Mouse (Mus musculus): Measurements from ENCODE around the gene Aff1. TPM values are rescaled to one million over a fixed set of nuclear protein-coding genes. Genes with fewer than 3 reads are reported as not detected.
A peak's percentile ranks its signal among the peaks of the same experiment; 100 is the strongest.

Gene Aff1
- total RNA-seq, 2 experiments from 2014 or later = 34.1 to 86.8 TPM

GRCm38 (mm10) chr5:103770447-103771222 lies 78.5 kb downstream of the Aff1 start:
- ATAC-seq (replicated peaks; ENCODE audit: poor library complexity) = peak; percentile 13; the same call in 1 of the 2 replicates

DNA sequence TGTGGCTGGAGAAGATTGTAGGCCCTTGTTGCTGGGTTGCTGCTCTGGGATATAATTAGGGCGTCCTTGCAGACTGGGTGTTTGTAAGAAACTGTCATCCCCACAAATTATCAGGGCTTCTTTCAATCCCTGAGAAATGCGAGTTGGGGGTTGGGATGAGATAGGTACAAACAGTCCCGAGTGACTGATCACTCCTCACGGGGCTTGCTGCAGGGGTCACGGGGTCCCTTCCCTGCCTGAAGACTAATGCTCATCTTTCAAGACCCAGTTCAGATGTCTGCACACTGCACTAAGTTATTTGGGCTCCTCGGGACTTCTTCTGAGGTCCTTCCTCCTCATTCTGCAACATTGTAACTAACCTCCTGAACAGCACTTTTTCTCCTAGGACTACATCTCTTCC lies 79.2 kb downstream of the Aff1 start:
- no peak for ATAC-seq (replicated peaks; ENCODE audit: poor library complexity)

DNA sequence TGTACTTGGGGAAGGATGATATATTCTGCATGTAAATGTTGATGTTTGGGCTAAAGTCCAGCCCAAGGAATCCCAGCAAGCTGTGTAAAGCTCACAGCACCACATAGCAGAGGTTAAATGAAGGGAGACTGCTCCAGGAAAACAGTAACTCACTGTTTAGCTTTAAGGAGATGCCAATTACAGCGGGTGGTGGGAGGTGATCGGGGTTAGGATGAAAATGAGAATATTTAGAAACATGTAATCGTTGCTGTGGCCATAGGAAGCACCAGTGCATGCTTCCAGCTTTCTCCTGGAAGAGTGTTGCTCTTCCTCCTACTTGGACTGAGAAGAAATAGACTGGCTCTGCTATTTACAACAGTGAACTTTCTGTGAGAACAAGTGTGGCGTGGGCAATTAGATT lies 80.1 kb downstream of the Aff1 start:
- no peak for ATAC-seq (replicated peaks; ENCODE audit: poor library complexity)

DNA sequence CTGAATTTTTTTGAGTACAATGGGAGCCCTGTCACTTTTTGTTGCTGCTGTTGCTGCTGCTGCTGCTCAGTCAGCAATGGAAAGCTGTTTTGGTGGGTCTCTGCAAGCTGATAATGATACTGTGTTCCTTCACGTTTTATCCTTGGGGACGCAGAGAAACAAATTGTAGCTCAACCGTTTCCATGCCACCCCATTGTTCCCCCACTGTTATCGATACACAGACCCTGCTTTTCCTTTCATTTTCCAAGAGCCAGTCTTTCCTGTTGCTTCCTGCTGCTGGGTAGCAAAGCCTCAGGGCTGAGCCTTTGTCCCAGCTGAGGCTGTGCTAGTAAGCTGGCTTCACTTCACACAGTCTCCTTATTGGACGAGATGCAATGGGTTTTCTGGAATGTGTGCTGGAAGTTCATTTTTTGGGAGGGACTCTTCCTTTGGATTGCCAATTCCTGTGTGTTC lies 81.0 kb downstream of the Aff1 start:
- ATAC-seq (replicated peaks; ENCODE audit: poor library complexity) = no peak

DNA sequence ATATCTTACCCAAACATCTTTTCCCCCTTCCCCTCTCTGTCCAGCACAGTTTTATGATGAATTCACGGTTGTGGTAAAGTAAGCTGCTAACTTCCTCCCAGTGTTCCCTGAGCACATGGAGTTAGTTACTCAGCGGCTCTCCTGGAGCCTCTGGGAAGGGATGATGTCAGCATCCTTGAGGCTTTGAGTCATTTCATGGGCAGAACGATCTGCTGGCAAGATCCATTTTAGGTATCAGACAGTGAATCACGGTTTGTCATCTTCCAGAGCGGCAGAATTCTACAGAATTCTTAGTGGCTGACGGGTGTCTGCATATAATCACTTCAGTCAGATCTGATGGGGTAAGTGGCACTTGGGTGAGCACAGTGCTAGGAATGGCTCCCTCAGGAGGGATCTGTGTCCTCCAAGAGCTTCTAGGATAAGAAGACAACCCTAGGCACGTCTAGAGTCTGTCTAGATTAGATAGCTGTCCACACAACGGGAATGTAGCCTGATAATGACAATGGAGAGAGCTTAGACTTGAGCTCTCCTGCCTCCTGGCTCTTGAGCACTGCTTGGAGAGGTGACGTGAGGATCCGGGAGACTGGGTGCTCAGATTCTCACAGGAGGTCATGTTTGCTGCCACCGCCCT lies 82.6 kb downstream of the Aff1 start:
- peak; percentile 12; the same call in 1 of the 2 replicates for ATAC-seq (replicated peaks; ENCODE audit: poor library complexity)

DNA sequence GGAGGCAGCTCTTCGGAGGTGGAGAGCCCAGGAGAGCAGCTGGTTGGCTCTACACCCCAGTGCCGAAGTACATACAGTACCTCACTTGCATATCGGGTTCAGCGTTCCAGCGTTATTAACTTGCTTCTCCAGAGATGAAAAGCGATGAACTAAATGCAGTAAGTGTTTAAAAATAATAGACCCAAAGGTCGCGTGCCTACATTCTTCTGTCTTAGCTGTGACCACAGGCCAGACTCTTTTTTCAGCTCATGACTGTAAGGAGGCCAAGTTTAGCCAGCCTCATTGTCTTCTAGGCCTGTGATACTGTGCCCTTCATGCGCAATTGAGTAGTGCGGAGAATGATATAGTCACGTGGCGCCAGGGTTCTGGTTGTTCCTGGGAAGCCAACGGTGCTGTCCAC lies 83.3 kb downstream of the Aff1 start:
- ATAC-seq (replicated peaks; ENCODE audit: poor library complexity) = no peak

GRCm38 (mm10) chr5:103776842-103777241 lies 84.7 kb downstream of the Aff1 start:
- ATAC-seq (replicated peaks; ENCODE audit: poor library complexity) = no peak

DNA sequence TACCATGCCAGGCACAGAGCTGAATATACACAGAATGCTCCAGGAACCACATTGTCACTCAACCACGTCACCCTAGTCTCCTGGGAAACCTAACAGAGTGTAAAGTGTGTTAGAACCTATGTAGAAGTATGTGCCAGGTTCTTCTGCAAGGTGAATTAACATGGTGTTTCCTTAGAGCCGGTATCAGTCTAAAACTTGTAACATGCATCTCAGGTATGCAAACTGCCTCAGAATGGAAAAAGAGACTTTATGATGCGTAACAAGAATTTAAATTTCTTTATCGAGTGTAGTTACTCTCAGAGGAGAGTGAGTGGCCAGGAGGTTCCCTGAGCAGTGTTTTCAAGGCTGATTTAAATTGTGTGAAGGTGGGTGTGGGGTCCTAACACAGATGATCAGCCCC lies 85.3 kb downstream of the Aff1 start:
- ATAC-seq (replicated peaks; ENCODE audit: poor library complexity) = no peak

- peak; percentile 33 for ATAC-seq (replicated peaks; ENCODE audit: poor library complexity)
Observed at GRCm38 (mm10) chr5:103778314-103779117, 86.3 kb downstream of the Aff1 start.

DNA sequence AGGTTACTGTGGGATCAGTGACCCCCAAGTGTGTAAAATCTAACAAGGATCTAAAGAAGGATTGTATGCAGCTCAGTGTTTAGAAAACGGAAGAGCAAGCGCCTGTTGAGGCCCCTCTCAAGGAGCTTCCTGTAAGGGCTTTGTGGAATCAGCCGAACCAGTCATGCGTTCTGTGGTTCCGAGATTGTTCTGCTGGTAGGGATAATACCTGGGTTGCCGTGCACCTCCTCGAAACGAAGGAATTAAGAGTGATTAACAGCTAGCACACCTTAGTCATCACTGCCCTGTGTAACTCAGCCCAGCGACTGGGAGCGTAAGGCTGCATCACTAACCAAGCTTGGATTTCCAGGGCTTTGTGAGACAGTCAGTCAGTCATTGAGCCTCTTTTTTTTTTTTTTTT lies 87.7 kb downstream of the Aff1 start:
- no peak for ATAC-seq (replicated peaks; ENCODE audit: poor library complexity)

GRCm38 (mm10) chr5:103780266-103780665 lies 88.1 kb downstream of the Aff1 start:
- ATAC-seq (replicated peaks; ENCODE audit: poor library complexity) = no peak

DNA sequence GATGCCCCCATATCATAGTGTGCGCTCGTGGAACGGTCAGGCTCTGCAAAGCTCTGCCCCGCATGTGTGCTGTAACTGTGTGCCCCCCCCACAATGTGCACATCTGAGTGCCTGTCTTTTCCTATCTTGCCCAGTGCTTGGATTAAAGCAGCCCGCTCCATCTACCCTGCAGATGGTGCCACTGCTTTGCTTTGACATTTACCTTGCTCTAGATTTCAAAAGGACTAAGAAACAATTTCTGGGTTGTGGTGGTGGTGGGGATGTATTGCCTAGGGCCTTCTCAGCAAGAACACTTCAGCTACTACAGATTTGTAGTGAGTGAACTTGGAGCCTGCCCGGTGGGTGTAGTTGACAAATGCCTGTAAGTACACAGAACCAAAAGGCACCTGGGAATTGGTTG lies 88.7 kb downstream of the Aff1 start:
- ATAC-seq (replicated peaks; ENCODE audit: poor library complexity) = no peak

DNA sequence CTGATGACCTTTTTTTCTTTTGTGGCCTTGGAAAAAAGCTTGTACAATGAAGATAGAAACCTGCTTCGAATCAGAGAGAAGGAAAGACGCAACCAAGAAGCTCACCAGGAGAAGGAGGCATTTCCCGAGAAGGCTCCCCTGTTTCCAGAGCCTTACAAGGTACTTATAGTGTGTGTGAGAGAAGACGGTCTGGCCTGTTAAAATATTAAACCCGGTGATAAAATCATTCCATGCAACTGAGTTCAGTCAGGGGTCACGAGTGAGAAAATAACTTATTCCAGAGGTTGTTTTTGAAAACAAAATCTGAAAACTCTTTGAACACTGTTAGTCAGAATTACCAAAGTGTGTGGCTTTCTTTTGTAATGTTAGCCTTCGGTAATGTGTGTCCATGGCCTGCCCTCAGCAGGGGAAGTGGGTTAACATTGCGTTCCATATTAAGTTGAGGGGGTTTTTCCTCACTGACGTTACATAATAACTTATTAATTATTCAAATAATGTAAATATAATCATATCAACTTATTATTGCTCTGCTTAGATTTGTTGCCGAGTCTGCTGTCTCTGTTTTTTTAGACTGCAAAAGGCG lies 91.0 kb downstream of the Aff1 start:
- ATAC-seq (replicated peaks; ENCODE audit: poor library complexity) = no peak; the same call in 1 of the 2 replicates

GRCm38 (mm10) chr5:103786096-103786495 lies 93.9 kb downstream of the Aff1 start:
- no peak for ATAC-seq (replicated peaks; ENCODE audit: poor library complexity)

- ATAC-seq (replicated peaks; ENCODE audit: poor library complexity) = no peak
Observed at GRCm38 (mm10) chr5:103788476-103788875, 96.3 kb downstream of the Aff1 start.

GRCm38 (mm10) chr5:103788976-103789375 lies 96.8 kb downstream of the Aff1 start:
- no peak for ATAC-seq (replicated peaks; ENCODE audit: poor library complexity)

GRCm38 (mm10) chr5:103789619-103790116 lies 97.5 kb downstream of the Aff1 start:
- no peak for ATAC-seq (replicated peaks; ENCODE audit: poor library complexity)

DNA sequence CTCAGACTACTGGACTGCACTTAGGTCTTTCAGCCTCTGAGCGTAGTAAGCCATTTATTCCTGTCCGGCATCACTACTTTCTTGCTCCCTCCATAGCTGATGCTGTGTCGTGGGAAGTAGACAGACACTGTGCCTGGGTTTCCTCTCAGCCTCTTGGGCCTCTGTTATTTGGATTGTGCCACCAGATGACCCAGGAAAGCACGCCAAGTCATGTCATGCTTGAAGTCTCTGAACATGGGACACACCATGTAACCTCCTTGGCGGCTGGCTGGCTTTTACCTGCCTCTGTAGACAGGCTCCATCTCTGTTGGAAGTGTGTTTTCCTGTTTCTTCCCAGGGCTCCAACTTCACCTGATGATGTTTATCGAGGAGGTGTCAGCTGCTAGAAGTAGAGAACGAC lies 99.6 kb downstream of the Aff1 start:
- ATAC-seq (replicated peaks; ENCODE audit: poor library complexity) = no peak

GRCm38 (mm10) chr5:103795121-103795520 lies 102.9 kb downstream of the Aff1 start:
- no peak for ATAC-seq (replicated peaks; ENCODE audit: poor library complexity)

- peak; percentile 56 for ATAC-seq (replicated peaks; ENCODE audit: poor library complexity)
Observed at GRCm38 (mm10) chr5:103796035-103796434, 103.9 kb downstream of the Aff1 start.

DNA sequence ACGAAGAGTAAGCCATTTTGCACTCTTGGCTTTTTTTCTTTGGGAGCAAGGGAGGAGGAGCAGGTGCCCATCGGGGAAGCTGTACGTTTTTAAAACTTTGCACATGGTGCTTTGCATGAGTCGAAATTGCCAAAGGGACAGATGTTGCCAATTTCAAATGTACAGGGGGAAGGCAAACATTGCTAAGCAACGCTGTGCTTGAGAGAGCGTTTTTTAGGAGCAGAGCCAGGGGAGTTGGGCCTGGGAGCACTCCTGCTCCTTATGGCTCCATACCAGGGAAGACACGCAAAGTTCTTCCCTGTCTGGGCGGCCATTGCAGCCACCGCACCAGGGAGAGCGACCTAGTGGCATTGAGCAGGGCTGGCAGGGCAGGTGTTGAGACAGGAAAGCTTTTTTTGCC lies 105.6 kb downstream of the Aff1 start:
- ATAC-seq (replicated peaks; ENCODE audit: poor library complexity) = no peak
